Mouse (Mus musculus): ENCODE data around the gene Esrra. TPM values are rescaled to one million over a fixed set of nuclear protein-coding genes. Genes with fewer than 3 reads are reported as not detected.

Esrra gene
- polyA plus RNA-seq, 1 experiment from 2014 or later, result 3.7 TPM

GRCm38 (mm10) chr19:6942764-6943163, 21.2 kb upstream of the Esrra start:
- ATAC-seq (ENCODE audit: low FRiP score), result peak; percentile 14; the same call in 1 of the 2 replicates
- DNase-seq (ENCODE audit: low spot score, missing footprints), result no peak
- H3K36me3 ChIP-seq (ENCODE audit: control insufficient read depth, insufficient read depth, low read length), result no peaks in the 10 kb centered on the region
- H3K9me3 ChIP-seq (ENCODE audit: control insufficient read depth, low read length), result no peaks in the 10 kb centered on the region
- H3K27ac ChIP-seq (ENCODE audit: low read depth, low read length), result peak overlapping the region; percentile 92
- H3K4me1 ChIP-seq (ENCODE audit: control insufficient read depth, insufficient read depth, low read length), result peaks cover 14% of the 10 kb centered on the region
- peak overlapping the region; percentile 98 for H3K4me2 ChIP-seq
- H3K4me3 ChIP-seq (ENCODE audit: low read depth, low read length), result peak overlapping the region; percentile 79
- peak overlapping the region; percentile 92 for H3K9ac ChIP-seq (ENCODE audit: low read length)
- no peaks in the 10 kb centered on the region for H3K27me3 ChIP-seq (ENCODE audit: control insufficient read depth, insufficient read depth, low read length)
- 30% methylated on average over 5 of the region's 5 CpGs for WGBS

DNA sequence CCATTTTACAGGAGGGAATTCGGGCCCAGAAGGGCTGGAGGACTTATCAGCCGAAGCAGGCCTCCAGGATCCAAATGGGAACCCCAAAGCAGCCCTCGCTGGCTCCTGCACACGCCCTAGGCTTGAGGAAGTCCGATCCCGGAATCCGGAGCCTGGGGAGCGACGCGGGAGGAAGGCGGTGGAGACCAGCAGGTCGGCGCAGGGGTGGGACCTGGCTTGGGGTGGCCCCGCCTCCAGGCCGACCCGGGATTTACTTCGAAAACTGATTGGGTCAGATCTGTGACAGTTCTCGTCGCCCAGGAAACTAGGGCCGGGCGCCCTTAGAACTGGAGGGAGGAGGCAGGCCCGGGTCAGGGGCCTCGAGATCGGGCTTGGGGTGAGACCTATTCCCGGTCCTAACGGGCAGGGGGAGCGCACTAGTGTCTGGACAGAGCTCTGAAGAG, 20.7 kb upstream of the Esrra start, which contains the start of gene Gpr137:
Gene Gpr137, minus strand, starts transcription at position 232 of the 443 bp plus-strand sequence.
- H3K27ac ChIP-seq (ENCODE audit: low read depth, low read length), result peak within 1 kb of the TSS; percentile 92
- H3K4me1 ChIP-seq (ENCODE audit: control insufficient read depth, insufficient read depth, low read length), result peaks cover 14% of the 10 kb centered on the region
- no peaks in the 10 kb centered on the region for H3K36me3 ChIP-seq (ENCODE audit: control insufficient read depth, insufficient read depth, low read length)
- H3K4me3 ChIP-seq (ENCODE audit: low read depth, low read length), result peak within 1 kb of the TSS; percentile 79
- H3K4me2 ChIP-seq, result peak within 1 kb of the TSS; percentile 98
- DNase-seq (ENCODE audit: low spot score, missing footprints), result peak; percentile 98
- no peaks in the 10 kb centered on the region for H3K27me3 ChIP-seq (ENCODE audit: control insufficient read depth, insufficient read depth, low read length)
- WGBS, result 0% methylated on average over 27 of the region's 27 CpGs
- peak; percentile 89 for ATAC-seq (ENCODE audit: low FRiP score)
- H3K9me3 ChIP-seq (ENCODE audit: control insufficient read depth, low read length), result no peaks in the 10 kb centered on the region
- peak within 1 kb of the TSS; percentile 92 for H3K9ac ChIP-seq (ENCODE audit: low read length)

GRCm38 (mm10) chr19:6941372-6942248, 20.0 kb upstream of the Esrra start, which contains the start of gene Bad:
TSS of gene Bad (plus strand) at chr19:6941861.
- Histone ChIP-seq H3K9me3 (ENCODE audit: control insufficient read depth, low read length) (no peaks in the 10 kb centered on the region), H3K27me3 (ENCODE audit: control insufficient read depth, insufficient read depth, low read length) (no peaks in the 10 kb centered on the region), H3K4me2 (peak within 1 kb of the TSS; percentile 98), H3K27ac (ENCODE audit: low read depth, low read length) (peak within 1 kb of the TSS; percentile 92), H3K4me1 (ENCODE audit: control insufficient read depth, insufficient read depth, low read length) (peaks cover 14% of the 10 kb centered on the region), H3K4me3 (ENCODE audit: low read depth, low read length) (peak within 1 kb of the TSS; percentile 79), H3K36me3 (ENCODE audit: control insufficient read depth, insufficient read depth, low read length) (no peaks in the 10 kb centered on the region), H3K9ac (ENCODE audit: low read length) (peak within 1 kb of the TSS; percentile 92)
- WGBS, result under 1% methylated on average over 83 of the region's 83 CpGs
- DNase-seq (ENCODE audit: low spot score, missing footprints), result peak; percentile 100
- peak; percentile 82 for ATAC-seq (ENCODE audit: low FRiP score)

DNA sequence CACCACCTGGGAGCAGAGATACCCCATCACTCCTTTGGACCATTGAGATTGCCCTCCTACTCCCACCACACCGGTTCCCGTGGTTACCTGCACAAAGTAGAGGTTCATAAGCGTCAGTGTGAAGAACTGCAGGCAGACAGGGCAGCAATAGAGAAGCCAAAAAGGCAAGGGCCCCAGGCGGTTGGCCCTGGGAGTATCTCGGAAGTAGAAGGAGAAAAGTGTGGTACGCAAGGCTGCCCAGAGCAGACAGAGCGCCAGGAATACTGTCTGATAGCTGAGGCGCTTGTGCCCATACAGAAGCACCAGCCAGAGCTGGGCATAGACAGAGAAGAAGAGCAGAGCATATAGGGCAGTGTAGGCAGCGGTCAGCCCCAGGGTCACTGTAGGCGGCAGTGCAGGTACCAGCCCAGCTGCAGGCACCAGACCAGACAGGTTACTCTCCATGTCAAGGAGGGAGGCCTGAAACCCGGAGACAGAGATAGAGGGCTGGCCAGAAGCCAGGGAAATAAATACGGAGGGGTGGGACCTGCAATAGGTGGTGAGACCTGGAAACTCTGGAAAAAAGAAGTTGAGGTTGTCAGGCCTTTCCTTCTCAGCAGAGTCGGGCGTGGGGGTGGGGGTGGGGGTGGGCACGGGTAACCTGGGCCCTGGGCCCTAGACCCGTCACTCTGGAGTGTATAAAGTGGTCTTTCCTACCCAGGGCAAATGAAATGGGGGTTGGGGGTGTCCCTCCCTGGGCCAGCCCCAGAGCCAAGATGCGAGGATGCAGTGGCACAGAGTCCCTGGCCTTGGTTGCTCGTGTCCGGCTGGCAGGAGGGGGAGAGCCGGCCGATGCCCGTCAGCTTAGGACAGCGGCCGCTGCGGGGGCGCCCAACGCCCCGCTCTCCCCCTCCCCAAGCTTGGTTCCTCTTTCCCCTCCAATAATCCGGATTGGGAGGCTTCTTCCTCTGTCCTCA, 19.1 kb upstream of the Esrra start:
- H3K9ac ChIP-seq (ENCODE audit: low read length), result peak overlapping the region; percentile 92
- peaks cover 14% of the 10 kb centered on the region for H3K4me1 ChIP-seq (ENCODE audit: control insufficient read depth, insufficient read depth, low read length)
- peak overlapping the region; percentile 98 for H3K4me2 ChIP-seq
- WGBS, result 22% methylated on average over 29 of the region's 29 CpGs
- no peak for DNase-seq (ENCODE audit: low spot score, missing footprints)
- no peaks in the 10 kb centered on the region for H3K9me3 ChIP-seq (ENCODE audit: control insufficient read depth, low read length)
- H3K27me3 ChIP-seq (ENCODE audit: control insufficient read depth, insufficient read depth, low read length), result peaks cover 7% of the 10 kb centered on the region; the same call in 1 of the 2 replicates
- no peaks in the 10 kb centered on the region for H3K36me3 ChIP-seq (ENCODE audit: control insufficient read depth, insufficient read depth, low read length)
- no peak overlapping the region; the same call in 1 of the 2 replicates for H3K27ac ChIP-seq (ENCODE audit: low read depth, low read length)
- H3K4me3 ChIP-seq (ENCODE audit: low read depth, low read length), result peak overlapping the region; percentile 79
- peak; percentile 28 for ATAC-seq (ENCODE audit: low FRiP score)

GRCm38 (mm10) chr19:6939106-6940002, 17.7 kb upstream of the Esrra start:
- Histone ChIP-seq H3K36me3 (ENCODE audit: control insufficient read depth, insufficient read depth, low read length) (no peaks in the 10 kb centered on the region), H3K9ac (ENCODE audit: low read length) (no peak overlapping the region), H3K9me3 (ENCODE audit: control insufficient read depth, low read length) (no peaks in the 10 kb centered on the region), H3K4me1 (ENCODE audit: control insufficient read depth, insufficient read depth, low read length) (peaks cover 14% of the 10 kb centered on the region), H3K27ac (ENCODE audit: low read depth, low read length) (no peak overlapping the region), H3K4me3 (ENCODE audit: low read depth, low read length) (no peak overlapping the region), H3K4me2 (no peak overlapping the region), H3K27me3 (ENCODE audit: control insufficient read depth, insufficient read depth, low read length) (peaks cover 19% of the 10 kb centered on the region)
- ATAC-seq (ENCODE audit: low FRiP score) (no peak), DNase-seq (ENCODE audit: low spot score, missing footprints) (no peak)
- 89% methylated on average over 20 of the region's 20 CpGs for WGBS

GRCm38 (mm10) chr19:6937541-6938465, 16.2 kb upstream of the Esrra start:
- Histone ChIP-seq H3K4me3 (ENCODE audit: low read depth, low read length) (no peak overlapping the region), H3K4me2 (no peak overlapping the region), H3K9me3 (ENCODE audit: control insufficient read depth, low read length) (no peaks in the 10 kb centered on the region), H3K27me3 (ENCODE audit: control insufficient read depth, insufficient read depth, low read length) (peaks cover 35% of the 10 kb centered on the region), H3K27ac (ENCODE audit: low read depth, low read length) (no peak overlapping the region), H3K36me3 (ENCODE audit: control insufficient read depth, insufficient read depth, low read length) (no peaks in the 10 kb centered on the region), H3K9ac (ENCODE audit: low read length) (0 out of 2 replicates have a peak overlapping the region, but pooled peaks have one; percentile 2), H3K4me1 (ENCODE audit: control insufficient read depth, insufficient read depth, low read length) (peaks cover 17% of the 10 kb centered on the region)
- 82% methylated on average over 16 of the region's 16 CpGs for WGBS
- DNase-seq (ENCODE audit: low spot score, missing footprints) (no peak), ATAC-seq (ENCODE audit: low FRiP score) (no peak)

DNA sequence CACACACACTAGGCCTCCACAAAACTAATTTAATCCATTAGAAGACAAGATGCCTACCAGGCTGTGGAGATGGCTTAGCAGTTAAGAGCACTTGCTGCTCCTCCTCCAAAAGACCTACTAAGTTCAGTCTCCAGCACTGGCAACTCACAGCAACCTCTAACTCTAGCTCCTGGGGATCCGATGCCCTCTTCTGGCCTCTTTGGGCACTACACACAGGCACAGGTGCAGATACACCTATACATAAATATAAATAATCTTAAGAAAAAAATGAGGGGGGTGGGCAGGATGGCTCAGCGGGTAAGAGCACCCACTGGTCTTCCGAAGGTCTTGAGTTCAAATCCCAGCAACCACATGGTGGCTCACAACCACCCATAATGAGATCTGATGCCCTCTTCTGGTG, 14.7 kb upstream of the Esrra start:
- H3K36me3 ChIP-seq (ENCODE audit: control insufficient read depth, insufficient read depth, low read length), result no peaks in the 10 kb centered on the region
- no peak for ATAC-seq (ENCODE audit: low FRiP score)
- H3K27me3 ChIP-seq (ENCODE audit: control insufficient read depth, insufficient read depth, low read length), result peaks cover 49% of the 10 kb centered on the region

More for the DNA sequence above, 14.7 kb upstream of the Esrra start:
- Histone ChIP-seq H3K4me1 (ENCODE audit: control insufficient read depth, insufficient read depth, low read length) (peaks cover 15% of the 10 kb centered on the region), H3K27ac (ENCODE audit: low read depth, low read length) (no peak overlapping the region), H3K4me3 (ENCODE audit: low read depth, low read length) (no peak overlapping the region), H3K4me2 (no peak overlapping the region), H3K9ac (ENCODE audit: low read length) (no peak overlapping the region), H3K9me3 (ENCODE audit: control insufficient read depth, low read length) (no peaks in the 10 kb centered on the region)
- no peak for DNase-seq (ENCODE audit: low spot score, missing footprints)
- WGBS, result 26% methylated on average over 3 of the region's 3 CpGs
